Mouse (Mus musculus) CD4-positive helper T cell, adult 2 months (primary cell): ENCODE results near the gene Akap9.
"Not testable (repeated sequence)": the region's sequence is repeated elsewhere in the genome, so short reads cannot be mapped to it uniquely, and the experiment has no call there.

Experiments used
- DNase-seq: peaks from one replicate; pipeline ENCODE4 v3.0.0-alpha.2; 2012; ENCODE audit warnings: low read depth, missing footprints, low spot score

The Akap9 gene

GRCm38 (mm10) chr5:4039351-4039750, 111.5 kb downstream of the Akap9 start:
- DNase-seq = no peak

GRCm38 (mm10) chr5:4040372-4040771, 112.5 kb downstream of the Akap9 start:
- DNase-seq = peak; percentile 12

DNA sequence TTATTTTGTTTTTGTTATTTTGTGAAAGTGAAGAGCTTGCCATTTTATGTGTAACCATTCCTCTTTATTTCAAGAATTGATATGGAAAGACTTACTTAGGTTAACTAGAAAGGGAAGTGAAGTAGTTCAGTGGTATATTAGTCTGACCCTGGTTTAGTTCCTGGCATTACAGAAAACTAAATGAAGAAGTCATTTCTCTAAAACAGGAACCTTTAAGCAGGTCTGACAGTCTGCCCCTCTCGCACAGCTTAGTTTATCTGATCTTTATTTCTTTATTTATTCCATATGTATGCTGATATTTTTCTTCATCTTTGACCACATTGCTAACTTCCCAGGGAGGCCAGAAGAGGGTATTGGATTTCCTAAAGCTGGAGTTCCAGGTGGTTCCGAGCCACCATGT, 113.1 kb downstream of the Akap9 start:
- no peak for DNase-seq

GRCm38 (mm10) chr5:4060313-4060712, 132.5 kb downstream of the Akap9 start:
- DNase-seq = no peak

DNA sequence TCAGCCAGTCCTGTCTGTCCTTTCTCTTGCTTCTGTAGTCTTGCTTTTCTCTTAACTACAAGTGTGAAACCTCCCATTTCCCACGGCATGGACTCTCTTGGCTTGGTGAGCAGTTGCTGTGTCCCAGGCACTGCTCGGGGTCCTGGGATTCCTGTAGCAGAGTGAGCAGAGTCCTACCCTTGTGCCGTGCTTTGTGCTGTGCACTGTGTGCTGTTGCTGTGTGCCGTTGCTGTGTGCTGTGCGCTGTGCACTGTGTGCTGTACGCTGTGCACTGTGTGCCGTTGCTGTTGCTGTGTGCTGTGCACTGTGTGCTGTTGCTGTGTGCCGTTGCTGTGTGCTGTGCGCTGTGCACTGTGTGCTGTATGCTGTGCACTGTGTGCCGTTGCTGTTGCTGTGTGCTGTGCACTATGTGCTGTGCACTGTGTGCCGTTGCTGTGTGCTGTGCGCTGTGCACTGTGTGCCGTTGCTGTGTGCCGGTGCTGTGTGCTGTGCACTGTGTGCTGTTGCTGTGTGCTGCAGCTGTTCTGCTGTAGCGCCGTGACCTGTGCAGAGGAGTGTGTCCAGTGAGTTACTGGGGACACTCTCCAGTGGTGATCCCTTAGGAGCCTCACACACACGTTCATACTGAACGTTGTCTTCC, 138.7 kb downstream of the Akap9 start:
- no peak for DNase-seq

DNA sequence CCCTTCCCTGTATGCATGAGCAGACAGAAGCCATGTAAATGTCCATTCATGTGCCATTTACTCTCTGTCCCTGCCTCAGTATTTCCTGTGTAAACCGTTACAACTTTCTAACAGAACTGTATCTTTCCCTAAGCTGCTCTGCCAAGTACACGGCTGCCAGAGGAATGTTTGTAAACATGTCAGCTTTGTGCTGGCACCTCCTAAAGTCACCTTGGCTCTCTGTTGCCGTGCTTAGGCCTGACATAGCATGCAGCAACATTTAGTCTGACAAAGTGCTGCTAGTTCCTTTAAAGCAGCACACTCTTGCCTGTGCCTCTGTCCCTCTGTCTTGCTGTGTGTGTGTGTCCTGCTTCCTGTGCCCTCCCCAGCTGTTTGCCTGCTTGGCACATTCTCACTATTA, 139.3 kb downstream of the Akap9 start:
- DNase-seq = no peak

DNA sequence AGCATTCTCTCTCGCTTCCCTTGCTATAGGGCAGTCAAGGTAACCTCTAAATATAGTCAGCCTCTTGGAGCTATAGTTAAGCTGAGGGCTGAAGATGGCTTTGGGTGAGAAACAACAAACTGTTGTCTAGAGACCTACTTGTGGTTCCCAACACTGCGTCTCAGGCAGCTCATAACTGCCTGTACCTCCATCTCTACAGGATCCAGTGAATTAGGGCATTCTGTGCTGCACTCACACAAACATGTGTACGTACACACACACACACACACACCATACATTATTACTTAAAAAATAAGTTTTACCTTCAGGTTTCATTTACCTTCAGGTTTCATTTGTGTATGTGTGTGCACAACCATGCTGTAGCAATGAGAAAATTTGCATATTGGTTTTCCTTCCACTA, 151.2 kb downstream of the Akap9 start:
- DNase-seq = no peak

GRCm38 (mm10) chr5:4080861-4081260, 153.0 kb downstream of the Akap9 start:
- DNase-seq = no peak

DNA sequence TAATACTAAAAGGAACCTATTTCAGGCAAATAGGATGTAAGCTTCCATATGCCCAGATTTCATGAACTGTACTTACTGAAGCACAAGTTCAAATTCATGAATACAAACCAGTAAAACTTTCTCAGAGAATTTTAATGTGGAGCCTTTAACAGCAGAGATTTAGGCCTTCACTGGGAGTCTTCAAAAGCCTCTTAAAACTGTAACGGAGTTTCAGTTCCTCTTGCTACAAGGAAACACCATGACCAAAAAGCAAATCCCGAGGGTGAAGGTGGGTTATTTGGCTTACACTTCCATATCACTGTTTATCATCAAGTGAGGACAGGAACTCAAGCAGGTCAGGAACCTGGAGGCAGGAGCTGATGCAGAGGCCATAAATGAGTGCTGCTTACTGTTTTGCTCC, 153.7 kb downstream of the Akap9 start:
- DNase-seq = no peak

DNA sequence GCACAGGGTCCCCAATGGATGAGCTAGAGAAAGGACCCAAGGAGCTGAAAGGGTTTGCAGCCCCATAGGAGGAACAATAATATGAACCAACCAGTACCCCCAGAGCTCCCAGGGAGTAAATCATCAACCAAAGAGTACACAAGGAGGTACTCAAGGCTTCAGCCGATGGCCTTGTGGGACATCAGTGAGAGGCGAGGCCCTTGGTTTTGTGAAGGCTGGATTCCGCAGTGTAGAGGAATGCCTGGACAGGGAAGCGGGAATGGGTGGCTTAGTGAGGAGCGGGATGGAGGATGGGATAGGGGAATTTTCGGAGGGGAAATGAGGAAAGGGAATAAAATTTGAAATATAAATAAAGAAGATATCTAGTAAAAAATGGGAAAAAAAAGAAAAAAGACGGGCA, 157.1 kb downstream of the Akap9 start:
- DNase-seq = no peak

DNA sequence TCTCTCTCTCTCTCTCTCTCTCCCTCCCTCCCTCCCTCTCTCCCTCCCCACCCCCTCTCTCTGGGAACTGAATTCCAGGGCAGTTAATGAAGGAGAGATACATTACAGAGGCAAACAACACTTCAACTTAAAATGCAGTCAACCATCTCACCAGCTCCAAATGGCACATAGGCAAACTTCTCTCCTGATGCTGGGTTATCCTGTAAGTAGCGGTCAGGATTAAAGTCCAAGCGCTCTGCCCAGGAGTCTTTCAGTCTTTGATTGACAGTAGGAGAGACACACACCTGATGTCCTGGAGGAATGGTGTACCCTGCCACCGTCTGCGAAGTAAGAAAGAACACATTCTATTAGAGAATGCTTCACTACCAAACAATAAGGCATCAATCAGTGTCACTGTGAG, 158.5 kb downstream of the Akap9 start:
- DNase-seq = no peak

DNA sequence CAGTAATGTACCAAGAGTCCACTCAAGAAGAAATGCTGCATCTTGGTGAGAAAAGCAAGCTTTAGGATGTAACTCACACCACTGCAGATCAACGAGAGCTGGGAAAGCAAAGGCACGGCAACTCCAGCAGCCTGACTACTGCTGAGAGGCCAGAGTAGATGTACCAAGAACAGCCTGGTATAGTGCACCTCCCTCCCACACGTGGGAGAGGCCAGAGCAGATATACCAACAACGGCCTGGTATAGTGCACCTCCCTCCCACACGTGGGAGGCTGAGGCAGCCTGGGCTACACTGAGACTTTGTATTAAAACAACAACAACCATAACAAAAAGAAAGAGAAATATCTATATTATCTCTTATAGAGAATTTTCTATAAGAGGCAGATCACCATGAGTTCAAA, 160.3 kb downstream of the Akap9 start:
- no peak for DNase-seq

- DNase-seq = no peak
Measured at GRCm38 (mm10) chr5:4094471-4094870, 166.6 kb downstream of the Akap9 start.

DNA sequence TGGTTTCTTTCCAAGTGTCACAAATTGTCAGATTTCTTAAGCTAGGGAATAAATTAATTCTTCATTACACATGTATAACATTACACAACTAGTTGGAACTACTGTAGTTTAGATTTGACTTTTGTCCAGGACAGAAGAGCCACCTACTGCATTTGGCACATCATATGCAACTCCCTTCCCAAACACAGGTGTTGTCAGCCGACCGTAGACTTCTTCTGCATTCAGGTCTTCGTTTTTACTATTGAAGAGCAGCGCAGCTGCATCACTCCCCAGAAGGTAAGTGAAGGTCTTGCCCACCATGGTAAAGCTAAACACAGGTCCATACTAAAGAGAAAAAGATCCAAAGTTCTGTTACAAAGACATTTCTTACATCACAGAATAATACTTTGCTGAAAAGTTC, 173.2 kb downstream of the Akap9 start:
- no peak for DNase-seq

GRCm38 (mm10) chr5:4101770-4102169, 173.9 kb downstream of the Akap9 start:
- DNase-seq = peak; percentile 16

DNA sequence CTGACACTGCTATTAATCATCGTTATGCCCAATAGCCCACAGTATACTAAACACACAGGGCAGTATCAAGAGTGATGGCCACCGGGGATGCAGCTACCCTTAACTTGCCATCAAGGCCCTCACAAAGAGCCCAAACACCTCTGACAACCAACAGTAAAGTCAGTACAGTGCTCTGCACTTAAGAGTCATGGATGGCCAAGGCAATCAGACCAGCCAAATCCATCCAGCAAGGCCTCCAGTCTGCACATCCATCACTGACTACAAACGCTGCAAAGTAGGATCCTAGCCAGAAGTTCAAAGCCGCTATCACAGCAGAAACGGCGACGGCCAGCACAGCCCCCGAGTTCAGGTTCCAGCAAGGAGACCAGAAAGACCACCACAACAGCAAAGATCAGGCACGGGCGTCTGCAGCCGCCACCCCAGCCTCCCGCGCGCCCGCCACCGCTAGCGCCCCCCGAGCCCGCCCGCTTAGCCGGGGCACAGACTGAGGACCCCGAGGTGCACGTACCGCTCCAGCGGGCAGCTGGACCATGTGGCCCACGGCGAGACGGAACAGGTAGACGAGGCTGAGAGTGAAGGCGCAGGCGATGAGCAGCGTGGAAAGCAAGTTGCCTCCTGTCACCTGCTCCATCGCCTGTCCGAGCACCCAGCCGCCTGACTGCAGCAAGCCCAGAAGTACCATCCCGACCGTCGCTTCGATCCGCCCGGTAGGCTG, 175.9 kb downstream of the Akap9 start:
- DNase-seq = no peak

GRCm38 (mm10) chr5:4104341-4105040, 176.6 kb downstream of the Akap9 start, which contains the start of gene Cyp51:
Gene Cyp51, minus strand, starts transcription at chr5:4104746.
- peak; percentile 96 for DNase-seq

- DNase-seq = peak; percentile 13
Measured at GRCm38 (mm10) chr5:4105651-4106186, 177.9 kb downstream of the Akap9 start.

DNA sequence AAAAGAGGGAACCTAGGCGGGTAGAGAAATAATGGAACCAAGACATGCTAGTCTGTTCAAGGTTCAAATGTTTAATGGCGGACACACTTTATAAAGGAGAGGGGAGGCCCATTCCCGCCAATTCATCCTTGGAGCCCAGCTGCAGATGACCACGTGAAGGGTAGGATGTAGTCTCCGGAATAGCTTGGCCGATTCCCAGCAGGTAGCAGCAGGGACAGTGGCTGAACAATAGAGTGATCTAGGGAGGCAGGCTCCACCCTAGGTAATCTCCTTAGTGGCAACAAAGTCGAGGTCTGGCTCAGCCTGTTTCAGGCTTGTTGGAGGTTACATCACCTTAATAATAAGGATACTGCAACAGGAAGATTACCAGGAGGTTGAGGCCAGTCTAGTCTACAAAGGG, 179.2 kb downstream of the Akap9 start:
- not testable (repeated sequence) for DNase-seq

DNA sequence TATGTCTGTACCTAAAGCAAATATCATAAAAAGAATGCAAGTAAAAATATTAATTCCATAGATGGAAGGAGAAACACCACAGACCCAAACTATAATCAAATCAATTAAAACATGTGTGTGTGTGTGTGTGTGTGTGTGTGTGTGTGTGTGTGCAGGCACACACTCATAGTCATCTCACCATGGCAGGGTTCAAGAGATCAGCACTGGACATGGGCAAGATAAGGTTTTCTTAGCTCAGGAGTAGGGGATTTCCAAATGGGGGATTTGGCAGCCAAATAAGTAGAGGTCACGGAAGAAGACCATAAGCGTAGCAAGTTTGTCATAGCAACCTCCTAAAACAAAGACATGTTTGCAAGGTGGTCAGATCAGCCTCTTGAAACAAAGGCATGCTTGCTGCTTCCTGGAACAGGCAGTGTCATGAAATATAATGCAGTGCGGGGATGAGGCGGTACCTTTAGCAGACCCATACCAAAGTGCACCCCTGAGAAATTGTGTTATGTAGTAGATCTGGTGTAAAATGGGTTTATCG, 184.8 kb downstream of the Akap9 start:
- DNase-seq = no peak
